In the genomic region with DNA sequence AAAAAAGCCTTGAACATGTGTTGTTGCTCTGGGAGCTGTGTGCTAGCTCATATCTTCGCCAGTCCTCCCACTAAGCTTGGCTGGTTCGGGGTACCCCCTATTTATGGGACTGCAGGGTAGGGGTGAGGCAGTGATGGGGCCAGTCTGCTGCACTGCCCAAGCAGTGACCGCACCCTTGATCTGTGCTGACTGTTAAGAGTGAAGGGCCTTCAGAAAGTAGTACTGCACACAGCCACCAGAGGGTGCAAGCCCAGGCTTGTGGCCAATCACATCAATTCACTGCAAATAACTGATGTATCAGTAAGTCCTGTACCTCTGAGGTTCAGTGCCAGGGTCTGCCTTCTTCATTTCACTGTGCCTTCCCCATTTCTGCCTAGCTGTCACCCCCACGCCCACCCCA, we compare ENCODE assay signal across 8 mouse cellular contexts. TPM values are rescaled to one million over a fixed set of nuclear protein-coding genes. Genes with fewer than 3 reads are reported as not detected.
A peak's percentile ranks its signal among the peaks of the same experiment; 100 is the strongest.
DNase-seq lines count a peak whose midpoint lies in the region; ATAC-seq and TF ChIP-seq lines count a peak whose summit lies in the region.

No protein-coding gene starts in this region.

- peak; percentile 41; the same call in 1 of the 2 replicates for ATAC-seq in lung, embryonic 15.5 days (ENCODE audit: borderline replicate concordance, extremely low read depth, low FRiP score, low TSS enrichment)

- no peak overlapping the region for H3K4me3 ChIP-seq in MEL (ENCODE audit: control insufficient read depth in 1 of 2, insufficient read depth in 1 of 2, low read depth in 2 of 2, low read length in 2 of 2)
- no peak overlapping the region for H3K4me3 ChIP-seq in layer of hippocampus, adult 2 months
- no peak overlapping the region for H3K4me3 ChIP-seq in lung, embryonic 15.5 days

- TF ChIP-seq RAD21 in MEL (IDR thresholded peaks at IDR 0.05; ENCODE audit: low read depth, low read length) = peak; percentile 58

- WGBS in lung, embryonic 15.5 days = 36% methylated on average over 4 of the region's 4 CpGs

- H3K4me2 ChIP-seq in lung, embryonic 15.5 days = no peak overlapping the region

- peaks cover 6 to 18% of the 10 kb centered on the region in 2 experiments for H3K36me3 ChIP-seq in MEL (ENCODE audit: control insufficient read depth in 1 of 2, insufficient read depth in 2 of 2, low read length in 2 of 2)
- peaks cover 14% of the 10 kb centered on the region for H3K36me3 ChIP-seq in lung, embryonic 15.5 days

- 0 out of 4 replicates have a peak, but pooled peaks of 1 of the 2 experiments have one; percentile 27 for TF ChIP-seq POLR2A in MEL (IDR thresholded peaks at IDR 0.05; ENCODE audit: control insufficient read depth in 1 of 2, insufficient read depth in 1 of 2, low read depth in 1 of 2, low read length in 2 of 2, poor library complexity in 1 of 2)
- no peak for TF ChIP-seq POLR2A in brain, embryonic 14.5 days (IDR thresholded peaks at IDR 0.05; ENCODE audit: borderline replicate concordance, extremely low read depth, insufficient read depth, insufficient read length, poor library complexity, severe bottlenecking)

- no peaks in the 10 kb centered on the region for H3K79me2 ChIP-seq in MEL (ENCODE audit: control insufficient read depth, insufficient read depth, low read length, poor library complexity)

- TF ChIP-seq EP300 in MEL (IDR thresholded peaks at IDR 0.05; ENCODE audit: low read depth in 1 of 2, low read length in 2 of 2) = no peak

- peaks cover 13 to 23% of the 10 kb centered on the region in 2 experiments for H3K4me1 ChIP-seq in MEL (ENCODE audit: control insufficient read depth in 1 of 2, insufficient read depth in 2 of 2, low read length in 2 of 2)
- H3K4me1 ChIP-seq in lung, embryonic 15.5 days = peaks cover 23% of the 10 kb centered on the region

- no peaks in the 10 kb centered on the region for H3K27me3 ChIP-seq in MEL (ENCODE audit: control insufficient read depth in 1 of 2, insufficient read depth in 2 of 2, low read length in 2 of 2)
- H3K27me3 ChIP-seq in lung, embryonic 15.5 days = no peaks in the 10 kb centered on the region

- intact Hi-C loops in heart, postnatal 36 days (cut with DNase I) = loop anchor here (1.0 to 5.0 kb wide), 3 partner anchors 89 to 147 kb away; partner anchors contain the start of gene Tex22

- peak; percentile 89 for DNase-seq in MEL (ENCODE audit: low read depth, low spot score)
- peak; percentile 70 for DNase-seq in brain, embryonic 14.5 days (ENCODE audit: low read depth)
- peak; percentile 60 for DNase-seq in fibroblast of lung, adult 2 months (ENCODE audit: low read depth)
- peak; percentile 81 to 85 for DNase-seq in heart, postnatal 36 days
- peak; percentile 65 to 82 for DNase-seq in layer of hippocampus, adult 2 months (ENCODE audit: low spot score in 2 of 2)
- DNase-seq in retina, postnatal 1 day = peak; percentile 81
- peak; percentile 71 to 81 for DNase-seq in urinary bladder, postnatal 36 days (ENCODE audit: low spot score in 2 of 2)

- no peaks in the 10 kb centered on the region for H3K9me3 ChIP-seq in MEL (replicated peaks; ENCODE audit: insufficient read depth, low read length)
- H3K9me3 ChIP-seq in lung, embryonic 15.5 days = no peaks in the 10 kb centered on the region

- no peak overlapping the region for H3K27ac ChIP-seq in MEL (ENCODE audit: control insufficient read depth, low read depth, low read length)
- H3K27ac ChIP-seq in layer of hippocampus, adult 2 months = no peak overlapping the region
- H3K27ac ChIP-seq in lung, embryonic 15.5 days = no peak overlapping the region

- H3K9ac ChIP-seq in MEL (ENCODE audit: control insufficient read depth, low read depth, low read length, poor library complexity, severe bottlenecking) = no peak overlapping the region
- H3K9ac ChIP-seq in lung, embryonic 15.5 days = no peak overlapping the region

- TF ChIP-seq CTCF in MEL (IDR thresholded peaks at IDR 0.05 in 2 of 3, conservative IDR thresholded peaks at IDR 0.05 in 1 of 3; ENCODE audit: control insufficient read depth in 1 of 3, insufficient read depth in 1 of 3, low read depth in 2 of 3, low read length in 3 of 3, poor library complexity in 1 of 3, severe bottlenecking in 1 of 3) = peak in 2 of 3 experiments; percentile 96 to 100; a peak in 4 of 6 replicates
- peak; percentile 83 for TF ChIP-seq CTCF in brain, embryonic 14.5 days (IDR thresholded peaks at IDR 0.05; ENCODE audit: borderline replicate concordance, extremely low read depth, insufficient read depth, insufficient read length)
- TF ChIP-seq CTCF in layer of hippocampus, adult 2 months (conservative IDR thresholded peaks at IDR 0.05) = peak; percentile 94

TF ChIP-seq in MEL, 35 proteins besides CTCF, POLR2A, EP300 and RAD21 (continues in another document):
- TF ChIP-seq MAFK (IDR thresholded peaks at IDR 0.05; ENCODE audit: borderline replicate concordance, low read depth, low read length) (no peak), UBTF (IDR thresholded peaks at IDR 0.05; ENCODE audit: borderline replicate concordance, insufficient read depth, low read depth, low read length) (no peak), CHD1 (IDR thresholded peaks at IDR 0.05; ENCODE audit: low read depth, low read length) (no peak), MYB (IDR thresholded peaks at IDR 0.05; ENCODE audit: low read depth, low read length) (no peak), TBP (IDR thresholded peaks at IDR 0.05; ENCODE audit: low read depth, low read length) (0 out of 2 replicates have a peak, but pooled peaks have one; percentile 28), GABPA (IDR thresholded peaks at IDR 0.05; ENCODE audit: low read depth, low read length) (no peak), ZMIZ1 (IDR thresholded peaks at IDR 0.05; ENCODE audit: low read depth, low read length) (no peak), ELF1 (IDR thresholded peaks at IDR 0.05; ENCODE audit: low read depth, low read length) (no peak), ZNF384 (IDR thresholded peaks at IDR 0.05; ENCODE audit: low read depth, low read length) (no peak), ETS1 (IDR thresholded peaks at IDR 0.05; ENCODE audit: low read depth, low read length) (no peak), NELFE (IDR thresholded peaks at IDR 0.05; ENCODE audit: low read depth, low read length) (no peak), CHD2 (IDR thresholded peaks at IDR 0.05; ENCODE audit: low read length) (no peak), USF2 (IDR thresholded peaks at IDR 0.05; ENCODE audit: borderline replicate concordance in 1 of 2, insufficient read depth in 1 of 2, low read depth in 1 of 2, low read length in 2 of 2) (no peak), E2F4 (IDR thresholded peaks at IDR 0.05; ENCODE audit: borderline replicate concordance, low read depth, low read length) (no peak), SMC3 (IDR thresholded peaks at IDR 0.05; ENCODE audit: low read depth, low read length) (peak; percentile 94), MYC (IDR thresholded peaks at IDR 0.05; ENCODE audit: low read depth, low read length) (no peak), POLR2AphosphoS2 (IDR thresholded peaks at IDR 0.05; ENCODE audit: low read length) (no peak), KAT2A (conservative IDR thresholded peaks at IDR 0.05; ENCODE audit: low read depth, low read length) (no peak), BHLHE40 (IDR thresholded peaks at IDR 0.05; ENCODE audit: borderline replicate concordance, low read depth, low read length) (no peak)

RNA-seq across cellular contexts. Expression of gene Nudt14, which starts 13.9 kb away (rescaled TPM):
- total RNA-seq in MEL (2012; rRNA removed) = 19.0 and 20.1 TPM in 2 replicates
- 10 to 100 TPM in 1 of 2 experiments, not detected in 1; 61.0 TPM for polyA plus RNA-seq in MEL (2012; ENCODE audit: insufficient read depth in 1 of 2, insufficient read length in 2 of 2, low read depth in 1 of 2, low replicate concordance in 2 of 2, missing spikeins in 1 of 2)
- polyA plus RNA-seq in brain, embryonic 14.5 days (2012; rRNA removed) = 34.9 and 47.3 TPM in 2 replicates
- 10 to 100 TPM in 1 of 2 experiments, 1 to 10 TPM in 1; 5.6 to 10.6 TPM for total RNA-seq in heart, postnatal 36 days (2021)
- 10 to 100 TPM in 1 of 2 experiments, 1 to 10 TPM in 1; 9.8 to 10.1 TPM for total RNA-seq in layer of hippocampus, adult 2 months (2021)
- polyA plus RNA-seq in lung, embryonic 15.5 days (2015; fragmentation: Nextera tagmentation; extraction: Ambion mirVana) = 103 and 120 TPM in 2 replicates

RNA-seq across cellular contexts. Expression of gene Btbd6, which starts 20.5 kb away (rescaled TPM):
- total RNA-seq in MEL (2012; rRNA removed) = 0.88 and 1.8 TPM in 2 replicates
- polyA plus RNA-seq in MEL (2012; ENCODE audit: insufficient read depth in 1 of 2, insufficient read length in 2 of 2, low read depth in 1 of 2, low replicate concordance in 2 of 2, missing spikeins in 1 of 2) = 1 to 10 TPM in 1 of 2 experiments, not detected in 1; 3.0 TPM
- polyA plus RNA-seq in brain, embryonic 14.5 days (2012; rRNA removed) = 61.4 and 61.7 TPM in 2 replicates
- 10 to 100 TPM; 24.3 to 24.7 TPM for total RNA-seq in heart, postnatal 36 days (2021)
- 10 to 100 TPM; 55.8 to 55.9 TPM for total RNA-seq in layer of hippocampus, adult 2 months (2021)
- polyA plus RNA-seq in lung, embryonic 15.5 days (2015; fragmentation: Nextera tagmentation; extraction: Ambion mirVana) = 25.7 and 28.1 TPM in 2 replicates

RNA-seq across cellular contexts. Expression of gene Jag2, which starts 26.2 kb away (rescaled TPM):
- 0.75 and 1.0 TPM in 2 replicates for total RNA-seq in MEL (2012; rRNA removed)
- 1 to 10 TPM in 1 of 2 experiments, not detected in 1; 3.9 TPM for polyA plus RNA-seq in MEL (2012; ENCODE audit: insufficient read depth in 1 of 2, insufficient read length in 2 of 2, low read depth in 1 of 2, low replicate concordance in 2 of 2, missing spikeins in 1 of 2)
- polyA plus RNA-seq in brain, embryonic 14.5 days (2012; rRNA removed) = 46.1 and 74.7 TPM in 2 replicates
- total RNA-seq in heart, postnatal 36 days (2021) = 10 to 100 TPM; 24.4 to 28.4 TPM
- 10 to 100 TPM; 44.1 to 52.1 TPM for total RNA-seq in layer of hippocampus, adult 2 months (2021)
- 6.2 and 7.2 TPM in 2 replicates for polyA plus RNA-seq in lung, embryonic 15.5 days (2015; fragmentation: Nextera tagmentation; extraction: Ambion mirVana)

RNA-seq across cellular contexts. Expression of gene Brf1, which starts 44.7 kb away (rescaled TPM):
- 90.6 and 105 TPM in 2 replicates for total RNA-seq in MEL (2012; rRNA removed)
- 100 to 1,000 TPM in 1 of 2 experiments, not detected in 1; 159 TPM for polyA plus RNA-seq in MEL (2012; ENCODE audit: insufficient read depth in 1 of 2, insufficient read length in 2 of 2, low read depth in 1 of 2, low replicate concordance in 2 of 2, missing spikeins in 1 of 2)
- 63.9 and 67.1 TPM in 2 replicates for polyA plus RNA-seq in brain, embryonic 14.5 days (2012; rRNA removed)
- total RNA-seq in heart, postnatal 36 days (2021) = 10 to 100 TPM; 24.5 to 25.3 TPM
- total RNA-seq in layer of hippocampus, adult 2 months (2021) = 10 to 100 TPM; 55.6 to 57.4 TPM
- polyA plus RNA-seq in lung, embryonic 15.5 days (2015; fragmentation: Nextera tagmentation; extraction: Ambion mirVana) = 56.1 and 63.3 TPM in 2 replicates

RNA-seq across cellular contexts. Expression of gene Pacs2, which starts 58.5 kb away (rescaled TPM):
- total RNA-seq in MEL (2012; rRNA removed) = 27.7 and 29.8 TPM in 2 replicates
- polyA plus RNA-seq in MEL (2012; ENCODE audit: insufficient read depth in 1 of 2, insufficient read length in 2 of 2, low read depth in 1 of 2, low replicate concordance in 2 of 2, missing spikeins in 1 of 2) = 10 to 100 TPM; 62.5 to 69.7 TPM
- 81.8 and 109 TPM in 2 replicates for polyA plus RNA-seq in brain, embryonic 14.5 days (2012; rRNA removed)
- 10 to 100 TPM; 32.5 to 38.9 TPM for total RNA-seq in heart, postnatal 36 days (2021)
- 10 to 100 TPM; 79.6 to 81.8 TPM for total RNA-seq in layer of hippocampus, adult 2 months (2021)
- 11.7 and 13.2 TPM in 2 replicates for polyA plus RNA-seq in lung, embryonic 15.5 days (2015; fragmentation: Nextera tagmentation; extraction: Ambion mirVana)

Comparison
In these comparisons a context has a peak if more than half of its experiments do, and no peak if none do; other contexts are left out.
1. RNA of gene Jag2, which starts 26.2 kb away (total RNA-seq): 44.1 to 52.1 TPM in layer of hippocampus, adult 2 months and 24.4 to 28.4 TPM in heart, postnatal 36 days; 0.75 to 1.0 TPM in MEL; every median in the first group is over 10 times any median in the second.
2. Peak in every context shown above with its lines, with median percentiles within 50 percentile points of each other: DNase-seq and CTCF ChIP-seq.